Mouse (Mus musculus): ENCODE results near the gene Tox2.

- TF ChIP-seq CTCF (IDR thresholded peaks at IDR 0.05; ENCODE audit: extremely low read depth, insufficient read depth, insufficient read length, insufficient replicate concordance) (no peak), POLR2A (IDR thresholded peaks at IDR 0.05; ENCODE audit: low read depth, low read length) (no peak)
These were observed 6.2 kb downstream of the Tox2 start for GRCm38 (mm10) chr2:163209139-163209538.
